Mouse (Mus musculus) lung, adult 2 months (tissue): ENCODE measurements around the gene Chrnd.

ENCODE experiments used
- CTCF ChIP-seq: fragments of 200-500 bp; IDR thresholded peaks from 2 replicates; pipeline ENCODE4 v1.5.1; 2011; ENCODE audit warnings: mild to moderate bottlenecking, low read length, control low read depth; ENCODE audit not compliant: insufficient read depth
- POLR2A ChIP-seq: fragments of 200-500 bp; IDR thresholded peaks from 2 replicates; pipeline ENCODE4 v1.6.1; 2011; ENCODE audit warnings: low read depth, mild to moderate bottlenecking, control low read depth, low read length, borderline replicate concordance; ENCODE audit errors: extremely low read depth

DNA sequence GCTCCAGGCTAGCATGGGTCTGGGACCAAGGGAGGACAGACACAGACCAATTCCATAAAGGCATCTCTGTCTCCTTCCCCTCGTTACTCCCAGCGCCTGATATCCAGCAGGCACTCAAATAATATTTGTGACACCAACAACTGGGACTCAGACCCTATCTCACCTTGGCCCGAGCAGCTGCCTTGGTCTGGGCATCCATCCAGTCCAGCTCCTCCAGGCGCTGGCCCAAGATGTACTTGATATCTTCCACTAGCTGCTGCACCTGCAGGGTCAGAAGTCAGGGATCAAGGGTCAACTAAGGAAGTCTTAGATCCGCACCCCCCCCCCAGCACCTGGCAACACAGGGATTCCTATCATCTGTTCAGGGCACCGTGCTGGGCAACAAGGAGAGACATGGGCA lies 39.1 kb upstream of the Chrnd start:
- TF ChIP-seq CTCF: no peak
- no peak for TF ChIP-seq POLR2A
